Mouse (Mus musculus) forebrain, embryonic 15.5 days (tissue): ENCODE data around the gene Pdcd6. TPM values are rescaled to one million over a fixed set of nuclear protein-coding genes. Genes with fewer than 3 reads are reported as not detected.

Experiments
- ATAC-seq: fragments of 200-750 bp; cut with Nextera tagmentation; replicated peaks from 2 replicates; pipeline ENCODE4 v1.8.0; 2017; ENCODE audit warnings: mild to moderate bottlenecking, moderate TSS enrichment, moderate library complexity
- H3K27ac ChIP-seq: fragments of 300-500 bp; sonication (generic); replicated peaks from 2 replicates; pipeline ENCODE4 v1.5.1; 2015; ENCODE audit warnings: mild to moderate bottlenecking, inconsistent platforms
- H3K27me3 ChIP-seq: fragments of 300-500 bp; sonication (generic); 2 replicates; pipeline ENCODE4 v1.6.1; 2015; ENCODE audit warnings: inconsistent platforms
- H3K36me3 ChIP-seq: fragments of 300-500 bp; sonication (generic); 2 replicates; pipeline ENCODE4 v1.6.1; 2015; ENCODE audit warnings: mild to moderate bottlenecking, inconsistent platforms
- H3K4me1 ChIP-seq: fragments of 300-500 bp; sonication (generic); 2 replicates; pipeline ENCODE4 v1.6.1; 2015; ENCODE audit warnings: inconsistent platforms
- H3K4me2 ChIP-seq: fragments of 300-500 bp; sonication (generic); replicated peaks from 2 replicates; pipeline ENCODE4 v1.6.1; 2015; ENCODE audit warnings: mild to moderate bottlenecking, inconsistent platforms
- H3K4me3 ChIP-seq: fragments of 300-500 bp; sonication (generic); 2 replicates; pipeline ENCODE4 v1.5.1; 2015; ENCODE audit warnings: mild to moderate bottlenecking, inconsistent platforms
- H3K9ac ChIP-seq: fragments of 300-500 bp; sonication (generic); replicated peaks from 2 replicates; pipeline ENCODE4 v1.6.1; 2015; ENCODE audit warnings: mild to moderate bottlenecking, inconsistent platforms
- H3K9me3 ChIP-seq: fragments of 300-500 bp; sonication (generic); 2 replicates; pipeline ENCODE4 v1.6.1; 2016; ENCODE audit warnings: inconsistent platforms
- WGBS: fragments of 180-500 bp; shearing (Covaris S2); methylation state at CpG from one replicate; pipeline ENCODE4 v1.1.7; 2015; ENCODE audit warnings: mixed read lengths; 5-methylcytosine and 5-hydroxymethylcytosine counted together
- polyA plus RNA-seq: library from polyadenylated mRNA; unstranded; fragments of >200 nt; fragmentation: Nextera tagmentation; extraction: Ambion mirVana; gene quantifications from 2 replicates; pipeline ENCODE4 v1.2.1, GENCODE M21; 2015

The Pdcd6 gene
- polyA plus RNA-seq, 1 experiment from 2014 or later = 137 TPM

- Histone ChIP-seq H3K9ac (peak overlapping the region; percentile 76), H3K27ac (no peak overlapping the region), H3K36me3 (no peaks in the 10 kb centered on the region), H3K27me3 (no peaks in the 10 kb centered on the region), H3K4me1 (peaks cover 6% of the 10 kb centered on the region), H3K4me3 (peak overlapping the region; percentile 62), H3K9me3 (no peaks in the 10 kb centered on the region), H3K4me2 (peak overlapping the region; percentile 90)
- WGBS = 4% methylated on average over 10 of the region's 10 CpGs
- peak; percentile 96 for ATAC-seq
These were observed 57.0 kb downstream of the Pdcd6 start for GRCm38 (mm10) chr13:74260231-74260992.

DNA sequence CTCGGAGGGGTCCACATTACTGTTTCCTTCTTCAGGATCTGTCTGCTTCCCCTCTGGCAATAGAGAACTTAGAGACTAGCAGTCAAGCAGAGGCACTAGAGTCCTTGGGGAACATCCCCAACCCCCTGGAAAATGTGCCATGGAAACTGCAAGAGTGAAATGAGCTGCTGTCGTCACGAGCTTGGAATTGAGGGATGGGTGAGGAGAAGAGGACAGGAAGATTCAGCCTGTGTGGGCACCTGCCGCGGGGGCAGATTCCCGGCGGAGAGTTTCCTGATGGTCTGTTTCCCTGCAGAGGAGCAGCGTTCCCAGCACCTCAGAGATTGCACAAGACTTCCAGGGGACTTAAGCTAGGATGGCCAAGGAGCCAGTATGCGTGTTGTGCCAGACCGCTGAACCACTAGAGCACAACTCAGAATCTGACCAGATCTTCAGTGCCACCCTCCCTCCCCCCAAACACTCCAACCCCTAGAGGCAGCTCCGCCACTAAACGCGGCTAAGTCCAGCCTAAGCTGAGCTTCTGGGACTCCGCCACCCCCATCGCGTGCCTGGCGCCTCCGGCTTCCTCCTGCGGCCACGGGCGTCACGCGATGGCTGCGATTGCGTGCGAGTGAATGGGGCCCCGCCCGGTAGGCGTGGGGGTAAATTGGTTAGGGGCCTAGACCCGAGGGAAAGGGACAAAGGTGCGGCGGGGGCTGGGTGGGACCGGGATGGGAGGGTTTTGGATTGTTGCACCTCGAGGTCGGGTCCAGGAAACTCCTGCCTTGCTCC is 57.7 kb downstream of the Pdcd6 start:
- no peaks in the 10 kb centered on the region for H3K27me3 ChIP-seq
- no peak overlapping the region for H3K27ac ChIP-seq
- H3K4me1 ChIP-seq = peaks cover 6% of the 10 kb centered on the region
- H3K9ac ChIP-seq = peak overlapping the region; percentile 76
- H3K9me3 ChIP-seq = no peaks in the 10 kb centered on the region
- ATAC-seq = peak; percentile 89
- WGBS = 4% methylated on average over 35 of the region's 35 CpGs
- H3K4me3 ChIP-seq = peak overlapping the region; percentile 62
- peak overlapping the region; percentile 90 for H3K4me2 ChIP-seq
- no peaks in the 10 kb centered on the region for H3K36me3 ChIP-seq

Other genes starting within 250 kb of the Pdcd6 start
- not detected in 2 replicates for gene Slc9a3, start 196.1 kb downstream of the Pdcd6 start, polyA plus RNA-seq
- gene Exoc3, start 108.8 kb downstream of the Pdcd6 start, polyA plus RNA-seq = 110 and 123 TPM in 2 replicates
- gene Ahrr, start 25.2 kb downstream of the Pdcd6 start, polyA plus RNA-seq = 0.87 and 1.3 TPM in 2 replicates
- 212 and 220 TPM in 2 replicates for gene Sdha, start 32.7 kb upstream of the Pdcd6 start, polyA plus RNA-seq
- gene Ccdc127, start 32.7 kb upstream of the Pdcd6 start, polyA plus RNA-seq = 47.1 and 47.4 TPM in 2 replicates
- not detected in 2 replicates for gene Lrrc14b, start 46.4 kb upstream of the Pdcd6 start, polyA plus RNA-seq
- 6.3 and 7.0 TPM in 2 replicates for gene Zfp72, start 73.3 kb upstream of the Pdcd6 start, polyA plus RNA-seq
- gene Ftl1-ps1, start 82.1 kb upstream of the Pdcd6 start, polyA plus RNA-seq = 90.1 and 94.7 TPM in 2 replicates
- gene Zfp825, start 176.4 kb upstream of the Pdcd6 start, polyA plus RNA-seq = 15.3 and 15.7 TPM in 2 replicates